Mouse (Mus musculus) megakaryocyte, embryonic 14.5 days (primary cell): ENCODE data around the gene Lsm12.

Experiments
- FLI1 ChIP-seq: IDR thresholded peaks from 2 replicates; pipeline ENCODE4 v1.6.1; 2012; ENCODE audit warnings: low read length, inconsistent platforms, mixed read lengths
- GATA1 ChIP-seq: IDR thresholded peaks from 3 replicates; pipeline ENCODE4 v1.6.1; 2012; ENCODE audit warnings: mixed read lengths, low read length, inconsistent platforms, borderline replicate concordance

DNA sequence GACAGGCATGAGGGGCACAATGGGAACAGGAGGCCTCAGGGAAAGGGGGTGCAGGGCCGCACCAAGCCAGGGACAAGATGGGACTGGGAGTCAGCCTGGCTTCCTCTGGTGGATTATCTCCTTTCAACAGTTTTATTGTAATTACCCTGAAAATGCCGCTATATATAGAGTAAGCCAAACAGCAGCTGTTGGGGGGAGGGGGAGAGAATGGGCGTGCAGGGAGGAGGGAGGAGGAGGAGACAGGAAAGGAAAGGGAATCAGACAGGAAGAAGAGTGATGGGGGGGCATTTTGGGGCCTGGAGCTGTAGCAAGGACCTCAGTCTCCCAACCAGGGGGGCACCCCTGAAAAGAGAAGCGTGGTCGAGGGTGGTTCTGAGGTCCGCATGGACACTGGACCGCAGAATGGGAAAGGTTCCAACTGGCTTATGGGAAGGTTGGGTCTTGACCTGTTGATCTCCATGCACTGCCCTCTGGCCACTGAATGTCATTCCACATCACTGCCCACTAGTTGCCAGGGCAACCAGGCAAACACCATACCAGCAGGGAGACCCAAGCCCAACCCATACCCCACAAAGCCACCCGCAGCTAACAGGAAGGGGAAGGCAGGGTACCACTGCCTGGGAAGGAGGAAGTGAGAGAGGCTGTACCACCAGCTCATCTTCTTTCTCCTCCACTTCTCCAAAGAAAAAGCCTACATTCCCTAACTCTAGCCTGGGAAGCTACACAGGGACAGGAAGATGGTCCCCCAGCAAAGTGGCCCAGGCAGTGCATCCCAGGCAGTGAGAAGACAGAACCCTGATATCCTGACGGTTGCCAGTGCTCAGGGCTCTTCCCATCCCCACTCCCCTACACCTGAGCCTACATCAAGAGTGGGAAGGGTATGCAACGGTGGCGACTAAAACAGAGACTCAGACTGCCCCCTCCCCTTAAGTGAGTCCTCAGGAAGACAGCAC, 23.0 kb upstream of the Lsm12 start:
- TF ChIP-seq GATA1 (no peak), FLI1 (no peak)
